Mouse (Mus musculus) megakaryocyte, embryonic 14.5 days (primary cell): ENCODE data around the gene Nipal4.

ENCODE experiments used
- FLI1 ChIP-seq: IDR thresholded peaks from 2 replicates; pipeline ENCODE4 v1.6.1; 2012; ENCODE audit warnings: low read length, inconsistent platforms, mixed read lengths
- GATA1 ChIP-seq: IDR thresholded peaks from 3 replicates; pipeline ENCODE4 v1.6.1; 2012; ENCODE audit warnings: mixed read lengths, low read length, inconsistent platforms, borderline replicate concordance

DNA sequence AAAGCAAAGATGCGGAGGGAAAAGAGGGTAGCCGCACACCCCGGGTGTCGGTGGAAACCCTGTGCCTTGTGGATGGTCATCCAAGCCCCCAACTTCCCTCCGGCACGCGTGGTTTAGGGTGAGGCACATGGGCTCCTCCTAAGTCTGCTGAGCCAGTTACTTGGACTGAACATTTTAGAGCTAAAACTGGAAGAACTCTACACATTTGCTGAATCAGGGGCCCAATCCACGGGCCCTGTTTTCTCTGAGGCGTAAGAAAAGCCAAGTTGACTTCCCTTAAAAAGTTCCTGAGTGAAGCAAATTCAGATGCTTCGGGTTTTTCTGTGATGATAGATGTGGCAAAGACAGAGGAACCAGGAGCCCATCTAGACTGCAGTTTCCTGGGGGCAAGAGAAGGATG is 46.2 kb downstream of the Nipal4 start:
- no peak for TF ChIP-seq GATA1
- TF ChIP-seq FLI1: no peak
